Mouse (Mus musculus): ENCODE data around the gene Rex2. TPM values are rescaled to one million over a fixed set of nuclear protein-coding genes. Genes with fewer than 3 reads are reported as not detected.

The Rex2 gene
- total RNA-seq (2023): under 1 TPM; 0.24 to 0.33 TPM

GRCm38 (mm10) chr4:147021550-147021949, at the start of gene Rex2:
Rex2 (plus strand) TSS chr4:147021850.

Other genes starting within 250 kb of the Rex2 start
- gene Gm21411, start 112.3 kb upstream of the Rex2 start, total RNA-seq (2023): not detected
- gene Zfp989, start 49.9 kb upstream of the Rex2 start, total RNA-seq (2023): under 1 TPM in 1 of 2 experiments, not detected in 1; 0.26 TPM
- 10 to 100 TPM in 1 of 2 experiments, 1 to 10 TPM in 1; 7.5 to 10.6 TPM for gene Zfp991, start 110.2 kb downstream of the Rex2 start, total RNA-seq (2023)

All from neutrophil, adult 59 days (primary cell).